Mouse (Mus musculus): ENCODE measurements at regions not wholly inside any gene's neighbourhood (a gene's known extent, or its start where the extent isn't known, plus 50 kb on each side); places are given as distances from the start of the nearest gene placed in this dataset.

GRCm38 (mm10) chr6:99785212-99785611 lies 59.0 kb upstream of the Prok2 start:
- TF ChIP-seq CTCF (IDR thresholded peaks at IDR 0.05 in 2 of 3, conservative IDR thresholded peaks at IDR 0.05 in 1 of 3; ENCODE audit: control insufficient read depth in 1 of 3, insufficient read depth in 1 of 3, low read depth in 2 of 3, low read length in 3 of 3, poor library complexity in 1 of 3, severe bottlenecking in 1 of 3), result no peak
- no peak for TF ChIP-seq POLR2A (IDR thresholded peaks at IDR 0.05; ENCODE audit: control insufficient read depth in 1 of 2, insufficient read depth in 1 of 2, low read depth in 1 of 2, low read length in 2 of 2, poor library complexity in 1 of 2)
- TF ChIP-seq GATA1 (IDR thresholded peaks at IDR 0.05; ENCODE audit: low read depth, low read length), result no peak
- no peak for TF ChIP-seq SIN3A (IDR thresholded peaks at IDR 0.05; ENCODE audit: low read length)
- TF ChIP-seq MAX (IDR thresholded peaks at IDR 0.05; ENCODE audit: low read length), result no peak

Measured in MEL (cell line).